Comparison of ENCODE assay signal across 10 mouse cellular contexts in the genomic region with DNA sequence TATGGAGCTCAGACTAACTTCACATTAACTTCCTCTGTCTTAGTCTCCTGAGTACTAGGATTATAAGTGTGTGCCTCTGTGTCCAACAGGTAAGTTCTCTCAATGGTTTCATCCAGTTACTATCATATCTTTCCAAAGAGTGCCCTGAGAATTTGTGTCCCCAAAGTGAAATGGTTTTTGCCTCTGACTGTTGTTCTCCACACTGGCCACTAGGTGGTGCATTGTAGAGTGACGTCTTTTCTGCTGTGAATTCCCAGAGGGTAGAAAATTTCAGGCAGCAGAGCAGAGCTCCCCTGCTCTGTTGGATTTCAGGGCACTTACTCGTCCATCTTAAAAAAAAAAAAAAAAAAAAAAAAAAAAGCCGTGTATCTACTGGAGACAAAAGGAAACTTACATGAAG.
A peak's percentile ranks its signal among the peaks of the same experiment; 100 is the strongest.
DNase-seq lines count a peak whose midpoint lies in the region; ATAC-seq and TF ChIP-seq lines count a peak whose summit lies in the region.
"Had no signal": no experiment of that assay in that cellular context is flagged by ENCODE, and none has a peak within 500 bp of the region (broad histone marks: within the 10 kb centered on the region; RNA-seq: fewer than 3 reads in every experiment).

No protein-coding gene starts in this region.

- no peak for ATAC-seq in hindbrain, postnatal 0 days

- no peak for TF ChIP-seq POLR2A in spleen, adult 2 months (IDR thresholded peaks at IDR 0.05; ENCODE audit: low read depth, low read length)

- WGBS in hindbrain, postnatal 0 days, result 37% methylated on average over 3 of the region's 3 CpGs
- 41% methylated on average over 3 of the region's 3 CpGs for WGBS in hindbrain, embryonic 10.5 days
- WGBS in spleen, adult 2 months, result 61% methylated on average over 3 of the region's 3 CpGs

- no peak overlapping the region for H3K9ac ChIP-seq in hindbrain, postnatal 0 days (replicated peaks; ENCODE audit: low read length)
- H3K9ac ChIP-seq: liver, embryonic 13.5 days had no signal

- TF ChIP-seq CTCF in hindbrain, postnatal 0 days (IDR thresholded peaks at IDR 0.05; ENCODE audit: low read depth), result peak; percentile 51
- TF ChIP-seq CTCF in spleen, adult 2 months (IDR thresholded peaks at IDR 0.05; ENCODE audit: extremely low read depth, insufficient read depth, insufficient read length, insufficient replicate concordance), result peak; percentile 48; the same call in 1 of the 2 replicates

- H3K9me3 ChIP-seq in hindbrain, postnatal 0 days (ENCODE audit: low read length), result no peaks in the 10 kb centered on the region
- no peaks in the 10 kb centered on the region for H3K9me3 ChIP-seq in hindbrain, embryonic 10.5 days
- H3K9me3 ChIP-seq: liver, embryonic 13.5 days had no signal

- H3K4me2 ChIP-seq in hindbrain, postnatal 0 days (ENCODE audit: low read depth, low read length), result no peak overlapping the region
- H3K4me2 ChIP-seq: heart, embryonic 11.5 days; liver, embryonic 13.5 days had no signal

- H3K27me3 ChIP-seq in hindbrain, postnatal 0 days (ENCODE audit: insufficient read depth, low read length), result no peaks in the 10 kb centered on the region
- H3K27me3 ChIP-seq in hindbrain, embryonic 10.5 days (ENCODE audit: insufficient read depth, poor library complexity, severe bottlenecking), result no peaks in the 10 kb centered on the region
- no peaks in the 10 kb centered on the region for H3K27me3 ChIP-seq in spleen, adult 2 months (ENCODE audit: control insufficient read depth, insufficient read depth, low read length)
- H3K27me3 ChIP-seq: liver, embryonic 13.5 days had no signal

- H3K4me3 ChIP-seq in hindbrain, postnatal 0 days (ENCODE audit: low read length), result no peak overlapping the region
- H3K4me3 ChIP-seq in hindbrain, embryonic 10.5 days, result no peak overlapping the region
- H3K4me3 ChIP-seq in spleen, adult 2 months (ENCODE audit: extremely low read depth, insufficient read depth, insufficient read length), result no peak overlapping the region
- H3K4me3 ChIP-seq: liver, embryonic 13.5 days had no signal

- no peak for DNase-seq in hindbrain, postnatal 0 days (ENCODE audit: low spot score)
- DNase-seq in hindbrain, embryonic 10.5 days (ENCODE audit: low spot score), result no peak
- peak in 1 of 2 experiments; percentile 5 for DNase-seq in spleen, adult 2 months (ENCODE audit: low read depth in 1 of 2, low spot score in 2 of 2)
- DNase-seq in spleen, postnatal 14 days (ENCODE audit: low spot score in 2 of 2), result no peak
- peak; percentile 45 for DNase-seq in embryo, embryonic 11 days
- no peak for DNase-seq in adrenal gland, adult 2 months
- no peak for DNase-seq in heart, postnatal 10 days
- DNase-seq in heart, adult 8-10 months (ENCODE audit: low spot score), result no peak
- DNase-seq: liver, embryonic 13.5 days had no signal

- intact Hi-C loops in heart, postnatal 10 days (cut with DNase I), result no loop called here

- H3K27ac ChIP-seq in hindbrain, postnatal 0 days, result no peak overlapping the region
- no peak overlapping the region for H3K27ac ChIP-seq in hindbrain, embryonic 10.5 days
- H3K27ac ChIP-seq in spleen, adult 2 months (ENCODE audit: insufficient read depth, low read length), result no peak overlapping the region
- H3K27ac ChIP-seq: liver, embryonic 13.5 days had no signal

- H3K4me1 ChIP-seq in hindbrain, postnatal 0 days (ENCODE audit: insufficient read depth, low read length), result no peaks in the 10 kb centered on the region
- H3K4me1 ChIP-seq in hindbrain, embryonic 10.5 days (replicated peaks), result no peaks in the 10 kb centered on the region
- H3K4me1 ChIP-seq in spleen, adult 2 months (ENCODE audit: control insufficient read depth, insufficient read depth, insufficient read length), result no peaks in the 10 kb centered on the region
- H3K4me1 ChIP-seq: liver, embryonic 13.5 days had no signal

- H3K36me3 ChIP-seq in hindbrain, postnatal 0 days (ENCODE audit: insufficient read depth, low read length), result no peaks in the 10 kb centered on the region
- H3K36me3 ChIP-seq in hindbrain, embryonic 10.5 days, result no peaks in the 10 kb centered on the region
- H3K36me3 ChIP-seq in spleen, adult 2 months (ENCODE audit: control insufficient read depth, insufficient read depth, low read length), result no peaks in the 10 kb centered on the region
- H3K36me3 ChIP-seq: liver, embryonic 13.5 days had no signal
